Comparison of ENCODE assay signal across 9 mouse cellular contexts in the genomic region with DNA sequence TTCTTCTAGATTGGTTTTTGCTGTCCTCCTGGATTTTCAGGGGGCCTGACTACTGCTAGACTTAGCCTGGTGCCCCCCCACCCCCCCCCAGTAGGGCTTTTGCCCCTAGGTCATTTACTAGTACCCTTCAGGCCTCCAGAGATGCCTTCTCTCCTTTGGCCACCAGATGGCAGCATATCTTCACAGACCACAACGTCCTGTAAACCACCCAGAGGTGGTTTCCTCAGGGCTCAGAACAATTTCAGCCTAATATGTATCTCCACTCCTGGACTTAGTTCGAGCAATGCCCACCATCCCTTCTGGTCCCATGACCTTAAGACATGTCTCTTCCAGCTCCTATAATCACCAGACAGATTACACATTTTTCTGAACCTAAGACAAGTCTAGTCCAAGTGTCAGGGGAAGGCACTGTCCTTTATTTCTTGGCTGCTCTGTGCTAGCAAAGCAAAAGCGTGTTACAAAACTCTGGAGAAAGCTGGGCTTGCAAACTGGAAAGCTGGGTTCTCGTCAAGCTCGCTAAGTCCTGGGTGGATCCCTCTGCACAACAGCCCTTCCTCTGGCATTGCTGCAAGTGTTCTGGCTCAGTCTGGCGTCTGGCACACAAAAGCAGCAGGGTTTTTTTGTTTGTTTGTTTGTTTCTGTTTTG. TPM values are rescaled to one million over a fixed set of nuclear protein-coding genes. Genes with fewer than 3 reads are reported as not detected.
DNase-seq lines count a peak whose midpoint lies in the region; TF ChIP-seq lines count a peak whose summit lies in the region.
"Had no signal": no experiment of that assay in that cellular context is flagged by ENCODE, and none has a peak within 500 bp of the region (broad histone marks: within the 10 kb centered on the region; RNA-seq: fewer than 3 reads in every experiment).

No protein-coding gene starts in this region.

- H3K4me1 ChIP-seq in CH12.LX (ENCODE audit: control insufficient read depth in 1 of 2, insufficient read depth in 2 of 2): peaks cover 3 to 25% of the 10 kb centered on the region in 2 experiments; a peak in 3 of 4 replicates
- 0 out of 2 replicates have a peak, but pooled peaks cover 4% of the 10 kb centered on the region for H3K4me1 ChIP-seq in lung, adult 2 months (ENCODE audit: control insufficient read depth, insufficient read depth, low read length)

- peak; percentile 55 to 89 for TF ChIP-seq CTCF in CH12.LX (conservative IDR thresholded peaks at IDR 0.05 in 1 of 2, IDR thresholded peaks at IDR 0.05 in 1 of 2; ENCODE audit: low read depth in 2 of 2, low read length in 2 of 2)
- TF ChIP-seq CTCF in brain, embryonic 14.5 days (IDR thresholded peaks at IDR 0.05; ENCODE audit: borderline replicate concordance, extremely low read depth, insufficient read depth, insufficient read length): peak; percentile 86; the same call in 1 of the 2 replicates
- TF ChIP-seq CTCF in lung, adult 2 months (IDR thresholded peaks at IDR 0.05; ENCODE audit: insufficient read depth, low read length): peak; percentile 77

- no peak overlapping the region for H3K27ac ChIP-seq in CH12.LX (ENCODE audit: insufficient read depth, low read depth)

- peak; percentile 87 for TF ChIP-seq RAD21 in CH12.LX (IDR thresholded peaks at IDR 0.05; ENCODE audit: low read depth, low read length)

- 31% methylated on average over 6 of the region's 6 CpGs for WGBS in lung, adult 2 months

- no peaks in the 10 kb centered on the region for H3K9me3 ChIP-seq in CH12.LX (replicated peaks; ENCODE audit: low read length)
- H3K9me3 ChIP-seq: heart, embryonic 13.5 days had no signal

- no peak for TF ChIP-seq POLR2A in CH12.LX (IDR thresholded peaks at IDR 0.05; ENCODE audit: low read depth, low read length)
- TF ChIP-seq POLR2A in brain, embryonic 14.5 days (IDR thresholded peaks at IDR 0.05; ENCODE audit: borderline replicate concordance, extremely low read depth, insufficient read depth, insufficient read length, poor library complexity, severe bottlenecking): no peak
- TF ChIP-seq POLR2A in lung, adult 2 months (IDR thresholded peaks at IDR 0.05; ENCODE audit: borderline replicate concordance, extremely low read depth, low read depth, low read length): no peak

- H3K27me3 ChIP-seq in CH12.LX (replicated peaks): peaks cover 22% of the 10 kb centered on the region
- H3K27me3 ChIP-seq: heart, embryonic 13.5 days had no signal

- dilution Hi-C loops in CH12.LX (cut with MboI; ENCODE audit: extremely low pct_ligation_motif_present, extremely low pct_unique_long_range_greater_than_20kb, low sequenced_read_pairs): no loop called here

- no peaks in the 10 kb centered on the region for H3K79me2 ChIP-seq in CH12.LX (replicated peaks; ENCODE audit: control insufficient read depth, extremely low read depth, insufficient read depth, poor library complexity, severe bottlenecking)

- H3K36me3 ChIP-seq in CH12.LX (replicated peaks in 1 of 2; ENCODE audit: control insufficient read depth in 1 of 2, insufficient read depth in 1 of 2, low read length in 1 of 2): no peaks in the 10 kb centered on the region
- H3K36me3 ChIP-seq: heart, embryonic 13.5 days had no signal

- in situ Hi-C loops in CH12.LX (cut with MboI; ENCODE audit: low pct_ligation_motif_present, low pct_unique_long_range_greater_than_20kb, low sequenced_read_pairs): loop anchor here (5.0 to 10.0 kb wide), 3 partner anchors 36 to 248 kb away; no protein-coding TSS in a partner anchor

- no peak overlapping the region for H3K9ac ChIP-seq in CH12.LX (ENCODE audit: insufficient read depth, low read depth)
- H3K9ac ChIP-seq: heart, embryonic 13.5 days had no signal

- H3K4me3 ChIP-seq in CH12.LX (replicated peaks in 1 of 3; ENCODE audit: low read depth in 2 of 3, low read length in 2 of 3, poor library complexity in 1 of 3): no peak overlapping the region
- no peak overlapping the region for H3K4me3 ChIP-seq in lung, adult 2 months (replicated peaks; ENCODE audit: extremely low read depth, low read depth, low read length)
- H3K4me3 ChIP-seq: heart, embryonic 13.5 days had no signal

- TF ChIP-seq EP300 in CH12.LX (IDR thresholded peaks at IDR 0.05; ENCODE audit: low read length): no peak

- no peak overlapping the region for H3K4me2 ChIP-seq in CH12.LX (ENCODE audit: insufficient read depth, low read depth, poor library complexity, severe bottlenecking)
- H3K4me2 ChIP-seq: heart, embryonic 13.5 days had no signal

- intact Hi-C loops in heart, postnatal 36 days (cut with DNase I): loop anchor here (1.0 to 5.0 kb wide), 6 partner anchors 38 to 592 kb away; partner anchors contain the start of gene Wtap

- peak; percentile 74 for DNase-seq in CH12.LX (ENCODE audit: extremely low read depth)
- peak; percentile 77 for DNase-seq in brain, embryonic 14.5 days (ENCODE audit: low read depth)
- peak; percentile 29 for DNase-seq in fibroblast of lung, adult 2 months (ENCODE audit: low read depth)
- peak; percentile 85 to 87 for DNase-seq in heart, postnatal 36 days
- DNase-seq in layer of hippocampus, adult 11-12 months (ENCODE audit: low spot score): peak; percentile 85
- DNase-seq in lung, adult 2 months: peak; percentile 72
- peak; percentile 20 for DNase-seq in ovary, adult 18-20 months (ENCODE audit: low spot score)
- DNase-seq in thymus, postnatal 0 days (ENCODE audit: low spot score): peak; percentile 78

TF ChIP-seq in CH12.LX, 34 proteins besides CTCF, POLR2A, EP300 and RAD21:
- TF ChIP-seq MAFK (IDR thresholded peaks at IDR 0.05; ENCODE audit: insufficient replicate concordance, low read length) (no peak), KAT2A (IDR thresholded peaks at IDR 0.05; ENCODE audit: insufficient replicate concordance, low read length) (no peak), SMC3 (IDR thresholded peaks at IDR 0.05; ENCODE audit: low read depth, low read length) (peak; percentile 78), ZC3H11A (IDR thresholded peaks at IDR 0.05; ENCODE audit: low read depth, low read length) (peak; percentile 23; the same call in 1 of the 2 replicates)

RNA-seq across cellular contexts. Expression of gene Plg, which starts 38.0 kb away (rescaled TPM):
- not detected in 2 replicates for total RNA-seq in CH12.LX (2012; rRNA removed)
- not detected in 2 replicates for total RNA-seq in CH12.LX (2014; rRNA removed)
- polyA plus RNA-seq in CH12.LX (2012; ENCODE audit: insufficient read length, low read depth): not detected in 2 replicates
- polyA plus RNA-seq in brain, embryonic 14.5 days (2012; rRNA removed): 0.10 and 0.16 TPM in 2 replicates
- total RNA-seq in heart, postnatal 36 days (2021): not detected
- polyA plus RNA-seq in lung, adult 2 months (2012; rRNA removed): 0.27 and 0.59 TPM in 2 replicates
- 0.05 TPM in 1 of 2 replicates, not detected in the other for polyA plus RNA-seq in thymus, postnatal 0 days (2015; fragmentation: Nextera tagmentation; extraction: Ambion mirVana)

Comparison
In these comparisons a context has a peak if more than half of its experiments do, and no peak if none do; other contexts are left out.
1. DNase-seq: peak in every context shown above with its lines; median percentile 86 in heart, postnatal 36 days; 85 in layer of hippocampus, adult 11-12 months; 78 in thymus, postnatal 0 days; 77 in brain, embryonic 14.5 days; 74 in CH12.LX; 72 in lung, adult 2 months; 29 in fibroblast of lung, adult 2 months; 20 in ovary, adult 18-20 months.